Mouse (Mus musculus) thymus, adult 2 months (tissue): ENCODE data around the gene Cdca7l.

Experiments
- CTCF ChIP-seq: fragments of 200-500 bp; IDR thresholded peaks from 2 replicates; pipeline ENCODE4 v1.5.1; 2012; ENCODE audit warnings: mild to moderate bottlenecking, control low read depth, low read length, moderate library complexity, borderline replicate concordance; ENCODE audit not compliant: control insufficient read depth, poor library complexity, insufficient read depth; ENCODE audit errors: extremely low read depth
- POLR2A ChIP-seq: fragments of 200-500 bp; IDR thresholded peaks from 2 replicates; pipeline ENCODE4 v1.6.1; 2012; ENCODE audit warnings: mild to moderate bottlenecking, low read length, control low read depth, moderate library complexity; ENCODE audit not compliant: control insufficient read depth, poor library complexity, insufficient read depth; ENCODE audit errors: extremely low read depth

DNA sequence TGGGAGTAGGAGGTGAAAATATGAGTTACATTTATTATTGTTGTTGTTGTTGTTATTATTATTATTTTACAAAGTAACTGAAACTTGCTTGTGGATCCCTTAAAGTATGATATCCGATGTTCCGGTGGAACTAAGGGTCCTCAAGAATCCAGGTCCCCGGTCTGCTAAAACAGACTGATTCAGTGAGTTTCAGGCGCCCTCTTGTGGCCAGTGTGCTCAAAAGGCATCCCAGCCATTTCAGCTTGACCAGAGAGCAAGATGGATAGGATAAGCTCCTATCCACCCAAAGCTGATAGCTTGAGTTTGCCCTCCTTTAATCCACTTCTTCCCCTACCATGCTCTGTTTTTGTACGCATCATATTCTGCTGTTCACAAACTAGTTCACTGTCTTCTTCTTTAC lies 35.0 kb upstream of the Cdca7l start:
- no peak for TF ChIP-seq POLR2A
- TF ChIP-seq CTCF = no peak
